Mouse (Mus musculus): ENCODE data around the gene Hs3st6.

- no peak for TF ChIP-seq CTCF (IDR thresholded peaks at IDR 0.05; ENCODE audit: insufficient read depth, low read length)
- TF ChIP-seq POLR2A (IDR thresholded peaks at IDR 0.05; ENCODE audit: borderline replicate concordance, extremely low read depth, low read depth, low read length), result no peak
Measured at GRCm38 (mm10) chr17:24708646-24709045, 44.1 kb upstream of the Hs3st6 start.

Measured in lung, adult 2 months (tissue).